Mouse (Mus musculus): ENCODE results near the gene Ppia. TPM values are rescaled to one million over a fixed set of nuclear protein-coding genes. Genes with fewer than 3 reads are reported as not detected.
A peak's percentile ranks its signal among the peaks of the same experiment; 100 is the strongest.

Gene Ppia
- polyA plus RNA-seq, 1 experiment from 2014 or later: 4,786 TPM

GRCm38 (mm10) chr11:6389483-6389921 lies 25.7 kb upstream of the Ppia start:
- Histone ChIP-seq H3K36me3 (ENCODE audit: control insufficient read depth, insufficient read depth, low read length) (no peaks in the 10 kb centered on the region), H3K27ac (replicated peaks) (peak overlapping the region; percentile 97), H3K9me3 (ENCODE audit: control insufficient read depth, low read length) (no peaks in the 10 kb centered on the region), H3K4me1 (replicated peaks; ENCODE audit: control insufficient read depth, insufficient read depth) (no peaks in the 10 kb centered on the region; the same call in 1 of the 2 replicates), H3K4me3 (ENCODE audit: low read depth, low read length) (peak overlapping the region; percentile 75), H3K27me3 (ENCODE audit: control insufficient read depth, insufficient read depth, low read length) (no peaks in the 10 kb centered on the region), H3K9ac (ENCODE audit: low read length) (peak overlapping the region; percentile 89), H3K4me2 (replicated peaks; ENCODE audit: low read depth) (peak overlapping the region; percentile 93)
- under 1% methylated on average over 18 of the region's 43 CpGs for WGBS
- DNase-seq (ENCODE audit: low spot score): peak; percentile 51
- TF ChIP-seq EP300 (optimal IDR thresholded peaks at IDR 0.05) (no peak), CTCF (IDR thresholded peaks at IDR 0.05; ENCODE audit: low read depth) (no peak)
- no peak for ATAC-seq (ENCODE audit: low FRiP score, low TSS enrichment)

GRCm38 (mm10) chr11:6390376-6391053 lies 24.7 kb upstream of the Ppia start:
- TF ChIP-seq CTCF (IDR thresholded peaks at IDR 0.05; ENCODE audit: low read depth) (no peak), EP300 (optimal IDR thresholded peaks at IDR 0.05) (no peak)
- Histone ChIP-seq H3K27me3 (ENCODE audit: control insufficient read depth, insufficient read depth, low read length) (no peaks in the 10 kb centered on the region), H3K27ac (replicated peaks) (no peak overlapping the region), H3K4me1 (replicated peaks; ENCODE audit: control insufficient read depth, insufficient read depth) (no peaks in the 10 kb centered on the region; the same call in 1 of the 2 replicates), H3K4me3 (ENCODE audit: low read depth, low read length) (peak overlapping the region; percentile 75), H3K9me3 (ENCODE audit: control insufficient read depth, low read length) (no peaks in the 10 kb centered on the region), H3K36me3 (ENCODE audit: control insufficient read depth, insufficient read depth, low read length) (0 out of 2 replicates have a peak, but pooled peaks cover 5% of the 10 kb centered on the region), H3K4me2 (replicated peaks; ENCODE audit: low read depth) (peak overlapping the region; percentile 93), H3K9ac (ENCODE audit: low read length) (peak overlapping the region; percentile 89; the same call in 1 of the 2 replicates)
- no peak for ATAC-seq (ENCODE audit: low FRiP score, low TSS enrichment)
- 79% methylated on average over 8 of the region's 8 CpGs for WGBS
- DNase-seq (ENCODE audit: low spot score): no peak

DNA sequence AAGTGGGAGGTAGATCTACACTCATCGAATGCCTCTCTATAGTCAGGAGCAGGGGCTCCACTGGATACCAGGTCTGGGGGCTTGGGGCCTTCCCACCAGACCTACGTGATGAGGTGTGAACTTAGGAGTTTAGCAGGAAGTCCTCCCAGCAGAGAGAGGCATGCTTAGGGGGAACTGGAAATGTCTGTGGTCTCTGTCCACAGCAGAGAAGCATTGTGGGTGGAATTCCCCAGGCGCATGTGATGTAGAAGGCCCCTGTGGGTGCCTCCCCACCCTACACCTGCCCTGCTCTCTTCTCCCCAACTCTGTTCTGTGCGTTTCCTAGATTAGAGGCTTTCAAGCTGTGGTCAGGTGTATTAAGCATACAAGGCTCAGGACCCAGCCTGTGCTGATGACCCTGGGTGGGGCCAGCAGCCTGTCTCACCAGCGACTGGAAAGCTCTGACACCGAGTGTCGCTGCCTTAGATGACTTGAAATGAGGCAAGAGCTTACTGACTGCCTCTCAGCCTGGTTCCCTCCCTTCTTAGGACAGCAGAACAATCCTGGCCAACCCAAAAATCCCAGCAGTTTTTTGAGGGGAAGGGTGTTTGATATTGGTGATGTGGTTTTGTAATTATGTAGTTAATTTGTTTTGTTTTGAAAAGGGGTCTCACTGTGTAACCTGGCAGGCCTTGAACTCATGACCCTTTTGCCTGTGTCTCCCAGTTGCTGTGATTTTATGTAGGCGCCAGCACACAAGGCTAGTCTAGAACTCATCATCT lies 23.5 kb upstream of the Ppia start:
- WGBS: 74% methylated on average over 8 of the region's 8 CpGs
- ATAC-seq (ENCODE audit: low FRiP score, low TSS enrichment) (no peak), DNase-seq (ENCODE audit: low spot score) (no peak)
- TF ChIP-seq CTCF (IDR thresholded peaks at IDR 0.05; ENCODE audit: low read depth) (no peak), EP300 (optimal IDR thresholded peaks at IDR 0.05) (no peak)
- H3K9me3 ChIP-seq (ENCODE audit: control insufficient read depth, low read length): no peaks in the 10 kb centered on the region
- H3K27me3 ChIP-seq (ENCODE audit: control insufficient read depth, insufficient read depth, low read length): no peaks in the 10 kb centered on the region
- H3K4me3 ChIP-seq (ENCODE audit: low read depth, low read length): no peak overlapping the region
- H3K4me2 ChIP-seq (replicated peaks; ENCODE audit: low read depth): no peak overlapping the region
- no peak overlapping the region for H3K27ac ChIP-seq (replicated peaks)
- H3K36me3 ChIP-seq (ENCODE audit: control insufficient read depth, insufficient read depth, low read length): peaks cover 11% of the 10 kb centered on the region; the same call in 1 of the 2 replicates
- H3K4me1 ChIP-seq (replicated peaks; ENCODE audit: control insufficient read depth, insufficient read depth): no peaks in the 10 kb centered on the region; the same call in 1 of the 2 replicates
- H3K9ac ChIP-seq (ENCODE audit: low read length): no peak overlapping the region

DNA sequence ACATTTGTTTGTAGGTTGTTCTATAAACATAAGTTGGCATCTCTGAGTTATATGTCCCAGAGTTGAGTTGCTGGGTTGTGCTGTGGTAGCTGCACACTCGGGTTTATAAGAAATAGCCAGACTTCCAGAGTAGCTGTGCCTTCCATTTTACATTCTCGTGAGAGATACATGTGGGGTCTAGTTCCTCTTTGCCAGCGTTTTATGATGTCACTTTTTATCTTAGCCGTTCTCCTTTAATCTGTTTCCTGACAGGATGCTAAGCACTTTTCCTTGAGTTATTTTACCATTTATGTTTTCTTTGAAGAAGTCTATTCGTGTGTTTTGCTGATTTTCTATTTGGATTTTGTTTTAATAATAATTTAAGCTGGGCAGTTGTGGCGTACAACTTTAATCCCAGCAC lies 22.4 kb upstream of the Ppia start:
- Histone ChIP-seq H3K4me3 (ENCODE audit: low read depth, low read length) (no peak overlapping the region), H3K9ac (ENCODE audit: low read length) (no peak overlapping the region), H3K36me3 (ENCODE audit: control insufficient read depth, insufficient read depth, low read length) (peaks cover 17% of the 10 kb centered on the region; the same call in 1 of the 2 replicates), H3K4me2 (replicated peaks; ENCODE audit: low read depth) (no peak overlapping the region), H3K9me3 (ENCODE audit: control insufficient read depth, low read length) (no peaks in the 10 kb centered on the region), H3K4me1 (replicated peaks; ENCODE audit: control insufficient read depth, insufficient read depth) (no peaks in the 10 kb centered on the region; the same call in 1 of the 2 replicates), H3K27ac (replicated peaks) (no peak overlapping the region), H3K27me3 (ENCODE audit: control insufficient read depth, insufficient read depth, low read length) (no peaks in the 10 kb centered on the region)
- DNase-seq (ENCODE audit: low spot score): no peak
- 77% methylated on average over 6 of the region's 6 CpGs for WGBS
- TF ChIP-seq EP300 (optimal IDR thresholded peaks at IDR 0.05) (no peak), CTCF (IDR thresholded peaks at IDR 0.05; ENCODE audit: low read depth) (no peak)
- no peak for ATAC-seq (ENCODE audit: low FRiP score, low TSS enrichment)

DNA sequence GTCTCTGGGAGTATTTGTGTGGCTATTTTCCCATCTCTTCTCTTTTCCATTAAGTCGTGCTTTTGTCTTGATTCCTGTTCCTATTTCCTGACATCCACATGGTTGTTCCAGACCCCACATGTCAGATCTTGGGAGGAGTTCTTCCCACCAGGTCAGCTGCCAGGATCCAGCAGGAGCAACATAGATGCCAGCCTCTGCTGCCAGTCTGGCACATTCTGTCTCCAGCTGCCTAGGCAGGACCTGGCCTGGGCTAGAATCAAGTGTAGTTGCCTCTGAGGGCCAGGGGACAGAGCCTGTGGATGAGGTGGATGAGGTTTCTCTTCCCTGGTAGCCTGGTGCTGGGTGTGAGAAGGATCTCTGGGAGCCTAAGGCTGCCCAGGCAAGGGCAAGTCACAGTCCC lies 21.4 kb upstream of the Ppia start:
- no peak overlapping the region; the same call in 1 of the 2 replicates for H3K9ac ChIP-seq (ENCODE audit: low read length)
- no peak overlapping the region for H3K4me3 ChIP-seq (ENCODE audit: low read depth, low read length)
- no peak overlapping the region for H3K4me2 ChIP-seq (replicated peaks; ENCODE audit: low read depth)
- DNase-seq (ENCODE audit: low spot score): no peak
- WGBS: 70% methylated on average over 1 of the region's 1 CpGs
- H3K36me3 ChIP-seq (ENCODE audit: control insufficient read depth, insufficient read depth, low read length): peaks cover 22% of the 10 kb centered on the region
- no peaks in the 10 kb centered on the region for H3K27me3 ChIP-seq (ENCODE audit: control insufficient read depth, insufficient read depth, low read length)
- ATAC-seq (ENCODE audit: low FRiP score, low TSS enrichment): no peak
- TF ChIP-seq CTCF (IDR thresholded peaks at IDR 0.05; ENCODE audit: low read depth) (no peak), EP300 (optimal IDR thresholded peaks at IDR 0.05) (no peak)
- no peaks in the 10 kb centered on the region; the same call in 1 of the 2 replicates for H3K4me1 ChIP-seq (replicated peaks; ENCODE audit: control insufficient read depth, insufficient read depth)
- H3K9me3 ChIP-seq (ENCODE audit: control insufficient read depth, low read length): no peaks in the 10 kb centered on the region
- H3K27ac ChIP-seq (replicated peaks): no peak overlapping the region
